Mouse (Mus musculus) neutrophil, adult 59 days (primary cell): ENCODE results near the gene Mageb2. TPM values are rescaled to one million over a fixed set of nuclear protein-coding genes. Genes with fewer than 3 reads are reported as not detected.

Source experiments
- total RNA-seq, 2 experiments: library from RNA; stranded (reverse); gene quantifications; 1 replicate in 1 of 2; 2 replicates in 1 of 2; pipeline ENCODE4 v1.2.4; 2023

The Mageb2 gene
- not detected for total RNA-seq

GRCm38 (mm10) chrX:91331390-91331789 is at the start of gene Mageb2:
TSS of gene Mageb2 (plus strand) at chrX:91331690.

Other genes with a start within 250 kb of the Mageb2 start
- gene Gm5072, start 60.8 kb downstream of the Mageb2 start, total RNA-seq: not detected
- gene Gm8914, start 148.4 kb downstream of the Mageb2 start, total RNA-seq: not detected
- not detected for gene 1700084M14Rik, start 244.2 kb downstream of the Mageb2 start, total RNA-seq